Mouse (Mus musculus) urinary bladder, adult 18-20 months (tissue): Measurements from ENCODE around the gene Ptpn11.
"Not testable (repeated sequence)": the region's sequence is repeated elsewhere in the genome, so short reads cannot be mapped to it uniquely, and the experiment has no call there.

Source experiments
- DNase-seq, 2 experiments: peaks; one replicate each; pipeline ENCODE4 v3.0.0; 2022; ENCODE audit warnings: low spot score in 2 of 2, mixed read lengths in 2 of 2

Ptpn11 gene

GRCm38 (mm10) chr5:121215380-121216125 lies 24.4 kb upstream of the Ptpn11 start:
- DNase-seq: peak; percentile 20 to 42

GRCm38 (mm10) chr5:121214707-121215106 lies 23.5 kb upstream of the Ptpn11 start:
- no peak for DNase-seq

GRCm38 (mm10) chr5:121212108-121212507 lies 20.9 kb upstream of the Ptpn11 start:
- DNase-seq: no peak

- DNase-seq: no peak
Observed at GRCm38 (mm10) chr5:121210601-121210924, 19.4 kb upstream of the Ptpn11 start.

- DNase-seq: no peak
Observed at GRCm38 (mm10) chr5:121209755-121210600, 18.8 kb upstream of the Ptpn11 start.

- no peak for DNase-seq
Observed at GRCm38 (mm10) chr5:121206984-121207383, 15.8 kb upstream of the Ptpn11 start.

- DNase-seq: no peak
Observed at GRCm38 (mm10) chr5:121206540-121206939, 15.3 kb upstream of the Ptpn11 start.

- not testable (repeated sequence) for DNase-seq
Observed at GRCm38 (mm10) chr5:121205537-121206130, 14.4 kb upstream of the Ptpn11 start.

- peak; percentile 59 to 72 for DNase-seq
Observed at GRCm38 (mm10) chr5:121204132-121205089, 13.2 kb upstream of the Ptpn11 start, which contains the start of gene Rpl6. TSS of gene Rpl6 (plus strand) at chr5:121204481.

- no peak for DNase-seq
Observed at GRCm38 (mm10) chr5:121202467-121202866, 11.3 kb upstream of the Ptpn11 start.

GRCm38 (mm10) chr5:121201739-121202138 lies 10.5 kb upstream of the Ptpn11 start:
- no peak for DNase-seq

- no peak for DNase-seq
Observed at GRCm38 (mm10) chr5:121198376-121198775, 7.2 kb upstream of the Ptpn11 start.

- DNase-seq: no peak
Observed at GRCm38 (mm10) chr5:121197337-121197736, 6.1 kb upstream of the Ptpn11 start.

- DNase-seq: no peak
Observed at GRCm38 (mm10) chr5:121196764-121197163, 5.6 kb upstream of the Ptpn11 start.

- DNase-seq: no peak
Observed at GRCm38 (mm10) chr5:121194173-121194572, 3.0 kb upstream of the Ptpn11 start.

- no peak for DNase-seq
Observed at GRCm38 (mm10) chr5:121191584-121191906, 348 bp upstream of the Ptpn11 start.

- DNase-seq: no peak
Observed at GRCm38 (mm10) chr5:121190210-121190835, 874 bp downstream of the Ptpn11 start.

GRCm38 (mm10) chr5:121189182-121189581 lies 2.0 kb downstream of the Ptpn11 start:
- no peak for DNase-seq

GRCm38 (mm10) chr5:121188265-121188664 lies 2.9 kb downstream of the Ptpn11 start:
- DNase-seq: no peak

GRCm38 (mm10) chr5:121187580-121188001 lies 3.6 kb downstream of the Ptpn11 start:
- no peak for DNase-seq

- DNase-seq: no peak
Observed at GRCm38 (mm10) chr5:121184945-121185551, 6.1 kb downstream of the Ptpn11 start.
